Mouse (Mus musculus) embryonic facial prominence, embryonic 15.5 days (tissue): Measurements from ENCODE around the gene Pik3cd. TPM values are rescaled to one million over a fixed set of nuclear protein-coding genes. Genes with fewer than 3 reads are reported as not detected.

Experiments
- ATAC-seq: fragments of 200-750 bp; cut with Nextera tagmentation; 2 replicates; pipeline ENCODE4 v1.8.0; 2017; ENCODE audit warnings: low read depth, moderate TSS enrichment; ENCODE audit not compliant: insufficient number of reproducible peaks, low FRiP score, low TSS enrichment
- H3K27ac ChIP-seq: fragments of 300-500 bp; sonication (generic); replicated peaks from 2 replicates; pipeline ENCODE4 v1.5.1; 2015; ENCODE audit warnings: mild to moderate bottlenecking, inconsistent platforms
- H3K27me3 ChIP-seq: fragments of 300-500 bp; sonication (generic); 2 replicates; pipeline ENCODE4 v1.6.1; 2015; ENCODE audit warnings: inconsistent platforms
- H3K36me3 ChIP-seq: fragments of 300-500 bp; sonication (generic); 2 replicates; pipeline ENCODE4 v1.6.1; 2015; ENCODE audit warnings: mild to moderate bottlenecking, inconsistent platforms
- H3K4me1 ChIP-seq: fragments of 300-500 bp; sonication (generic); 2 replicates; pipeline ENCODE4 v1.6.1; 2015; ENCODE audit warnings: inconsistent platforms
- H3K4me2 ChIP-seq: fragments of 300-500 bp; sonication (generic); replicated peaks from 2 replicates; pipeline ENCODE4 v1.6.1; 2015; ENCODE audit warnings: mild to moderate bottlenecking, inconsistent platforms
- H3K4me3 ChIP-seq: fragments of 300-500 bp; sonication (generic); replicated peaks from 2 replicates; pipeline ENCODE4 v1.5.1; 2015; ENCODE audit warnings: mild to moderate bottlenecking, inconsistent platforms
- H3K9ac ChIP-seq: fragments of 300-500 bp; sonication (generic); 2 replicates; pipeline ENCODE4 v1.6.1; 2015; ENCODE audit warnings: inconsistent platforms
- H3K9me3 ChIP-seq: fragments of 300-500 bp; sonication (generic); replicated peaks from 2 replicates; pipeline ENCODE4 v1.6.1; 2016; ENCODE audit warnings: inconsistent platforms
- WGBS: fragments of 180-500 bp; shearing (Covaris S2); methylation state at CpG from one replicate; pipeline ENCODE4 v1.1.7; 2015; 5-methylcytosine and 5-hydroxymethylcytosine counted together
- polyA plus RNA-seq: library from polyadenylated mRNA; unstranded; fragments of >200 nt; fragmentation: Nextera tagmentation; extraction: Ambion mirVana; gene quantifications from 2 replicates; pipeline ENCODE4 v1.2.1, GENCODE M21; 2015

Pik3cd gene
- polyA plus RNA-seq, 1 experiment from 2014 or later = 5.9 TPM

- Histone ChIP-seq H3K4me2 (no peak overlapping the region), H3K9me3 (no peaks in the 10 kb centered on the region), H3K4me3 (no peak overlapping the region), H3K36me3 (no peaks in the 10 kb centered on the region), H3K9ac (no peak overlapping the region), H3K27ac (no peak overlapping the region), H3K27me3 (no peaks in the 10 kb centered on the region), H3K4me1 (0 out of 2 replicates have a peak, but pooled peaks cover 3% of the 10 kb centered on the region)
- no peak for ATAC-seq
- 64% methylated on average over 7 of the region's 7 CpGs for WGBS
Observed at GRCm38 (mm10) chr4:149663849-149664503, 38.4 kb downstream of the Pik3cd start.

- Histone ChIP-seq H3K27ac (peak overlapping the region; percentile 31; the same call in 1 of the 2 replicates), H3K36me3 (no peaks in the 10 kb centered on the region), H3K27me3 (no peaks in the 10 kb centered on the region), H3K9me3 (no peaks in the 10 kb centered on the region), H3K4me2 (no peak overlapping the region), H3K9ac (no peak overlapping the region), H3K4me3 (no peak overlapping the region), H3K4me1 (0 out of 2 replicates have a peak, but pooled peaks cover 3% of the 10 kb centered on the region)
- ATAC-seq = peak; percentile 45; the same call in 1 of the 2 replicates
- 70% methylated on average over 14 of the region's 14 CpGs for WGBS
Observed at GRCm38 (mm10) chr4:149661967-149662589, 40.3 kb downstream of the Pik3cd start.

- 83% methylated on average over 7 of the region's 7 CpGs for WGBS
- Histone ChIP-seq H3K4me1 (0 out of 2 replicates have a peak, but pooled peaks cover 3% of the 10 kb centered on the region), H3K27ac (no peak overlapping the region), H3K4me3 (no peak overlapping the region), H3K4me2 (no peak overlapping the region), H3K9ac (no peak overlapping the region), H3K27me3 (no peaks in the 10 kb centered on the region), H3K36me3 (no peaks in the 10 kb centered on the region), H3K9me3 (no peaks in the 10 kb centered on the region)
- no peak for ATAC-seq
Observed at GRCm38 (mm10) chr4:149660598-149660997, 41.8 kb downstream of the Pik3cd start.

GRCm38 (mm10) chr4:149659495-149660116 lies 42.8 kb downstream of the Pik3cd start:
- Histone ChIP-seq H3K4me1 (0 out of 2 replicates have a peak, but pooled peaks cover 3% of the 10 kb centered on the region), H3K27me3 (no peaks in the 10 kb centered on the region), H3K36me3 (no peaks in the 10 kb centered on the region), H3K9me3 (no peaks in the 10 kb centered on the region), H3K27ac (no peak overlapping the region), H3K9ac (no peak overlapping the region), H3K4me3 (no peak overlapping the region), H3K4me2 (no peak overlapping the region)
- no peak for ATAC-seq
- 73% methylated on average over 25 of the region's 25 CpGs for WGBS

- Histone ChIP-seq H3K4me2 (no peak overlapping the region), H3K27me3 (no peaks in the 10 kb centered on the region), H3K4me1 (0 out of 2 replicates have a peak, but pooled peaks cover 3% of the 10 kb centered on the region), H3K9me3 (no peaks in the 10 kb centered on the region), H3K4me3 (no peak overlapping the region), H3K36me3 (peaks cover 7% of the 10 kb centered on the region), H3K27ac (no peak overlapping the region), H3K9ac (no peak overlapping the region)
- ATAC-seq = no peak
- WGBS = 62% methylated on average over 11 of the region's 11 CpGs
Observed at GRCm38 (mm10) chr4:149657858-149658416, 44.4 kb downstream of the Pik3cd start.

GRCm38 (mm10) chr4:149654232-149654631 lies 48.1 kb downstream of the Pik3cd start:
- no peaks in the 10 kb centered on the region for H3K4me1 ChIP-seq
- H3K9me3 ChIP-seq = no peaks in the 10 kb centered on the region
- no peak overlapping the region for H3K4me3 ChIP-seq
- H3K27ac ChIP-seq = no peak overlapping the region
- H3K4me2 ChIP-seq = no peak overlapping the region
- ATAC-seq = no peak
- 93% methylated on average over 4 of the region's 4 CpGs for WGBS
- peaks cover 23% of the 10 kb centered on the region for H3K36me3 ChIP-seq
- H3K9ac ChIP-seq = no peak overlapping the region
- H3K27me3 ChIP-seq = no peaks in the 10 kb centered on the region

GRCm38 (mm10) chr4:149650493-149651193 lies 51.7 kb downstream of the Pik3cd start:
- no peak for ATAC-seq
- no peak overlapping the region for H3K9ac ChIP-seq
- no peak overlapping the region for H3K27ac ChIP-seq
- no peaks in the 10 kb centered on the region for H3K4me1 ChIP-seq
- no peaks in the 10 kb centered on the region for H3K9me3 ChIP-seq
- H3K27me3 ChIP-seq = no peaks in the 10 kb centered on the region
- no peak overlapping the region for H3K4me2 ChIP-seq
- peaks cover 57% of the 10 kb centered on the region for H3K36me3 ChIP-seq
- H3K4me3 ChIP-seq = no peak overlapping the region
- WGBS = 69% methylated on average over 24 of the region's 24 CpGs

- H3K27me3 ChIP-seq = no peaks in the 10 kb centered on the region
- peaks cover 71% of the 10 kb centered on the region for H3K36me3 ChIP-seq
- WGBS = 67% methylated on average over 20 of the region's 20 CpGs
- ATAC-seq = no peak
- no peak overlapping the region for H3K9ac ChIP-seq
- no peaks in the 10 kb centered on the region for H3K9me3 ChIP-seq
- no peak overlapping the region for H3K27ac ChIP-seq
- no peak overlapping the region for H3K4me2 ChIP-seq
- no peaks in the 10 kb centered on the region for H3K4me1 ChIP-seq
- H3K4me3 ChIP-seq = no peak overlapping the region
Observed at GRCm38 (mm10) chr4:149648031-149648805, 54.2 kb downstream of the Pik3cd start.

- Histone ChIP-seq H3K27me3 (no peaks in the 10 kb centered on the region), H3K9me3 (no peaks in the 10 kb centered on the region), H3K4me2 (no peak overlapping the region), H3K4me1 (peaks cover 5% of the 10 kb centered on the region; the same call in 1 of the 2 replicates), H3K36me3 (peaks cover 85% of the 10 kb centered on the region), H3K4me3 (no peak overlapping the region), H3K27ac (no peak overlapping the region), H3K9ac (no peak overlapping the region)
- WGBS = 90% methylated on average over 9 of the region's 9 CpGs
- no peak for ATAC-seq
Observed at GRCm38 (mm10) chr4:149645761-149646160, 56.6 kb downstream of the Pik3cd start.

- H3K27ac ChIP-seq = no peak overlapping the region
- H3K9ac ChIP-seq = no peak overlapping the region
- H3K4me1 ChIP-seq = peaks cover 5% of the 10 kb centered on the region; the same call in 1 of the 2 replicates
- peaks cover 81% of the 10 kb centered on the region for H3K36me3 ChIP-seq
- no peaks in the 10 kb centered on the region for H3K27me3 ChIP-seq
- no peak overlapping the region for H3K4me3 ChIP-seq
- no peaks in the 10 kb centered on the region for H3K9me3 ChIP-seq
- no peak overlapping the region for H3K4me2 ChIP-seq
- 68% methylated on average over 5 of the region's 5 CpGs for WGBS
- ATAC-seq = no peak
Observed at GRCm38 (mm10) chr4:149641956-149642355, 60.4 kb downstream of the Pik3cd start.
